Mouse (Mus musculus) neural tube, embryonic 14.5 days (tissue): ENCODE data around the gene Rbm17. TPM values are rescaled to one million over a fixed set of nuclear protein-coding genes. Genes with fewer than 3 reads are reported as not detected.

ENCODE experiments used
- polyA plus RNA-seq: library from polyadenylated mRNA; unstranded; fragments of >200 nt; fragmentation: Nextera tagmentation; extraction: Ambion mirVana; gene quantifications from 2 replicates; pipeline ENCODE4 v1.2.1, GENCODE M21; 2014

Gene Rbm17
- polyA plus RNA-seq, 1 experiment from 2014 or later: 125 TPM

Other genes starting within 250 kb of the Rbm17 start
- gene Pfkfb3, start 50.1 kb downstream of the Rbm17 start, polyA plus RNA-seq: 31.7 and 38.0 TPM in 2 replicates
- not detected in 2 replicates for gene Gm17490, start 22.1 kb upstream of the Rbm17 start, polyA plus RNA-seq
- not detected in 2 replicates for gene Il2ra, start 38.7 kb upstream of the Rbm17 start, polyA plus RNA-seq
- gene Il15ra, start 101.1 kb upstream of the Rbm17 start, polyA plus RNA-seq: 0.79 and 1.1 TPM in 2 replicates
- 125 and 146 TPM in 2 replicates for gene Fbh1, start 173.4 kb upstream of the Rbm17 start, polyA plus RNA-seq
- gene Ankrd16, start 173.7 kb upstream of the Rbm17 start, polyA plus RNA-seq: 39.3 and 39.4 TPM in 2 replicates